Mouse (Mus musculus) heart, adult 2 months (tissue): ENCODE measurements at regions not wholly inside any gene's neighbourhood (a gene's known extent, or its start where the extent isn't known, plus 50 kb on each side); places are given as distances from the start of the nearest gene placed in this dataset.

Experiments
- DNase-seq, 2 experiments: peaks; one replicate each; pipeline ENCODE4 v3.0.0; 2021
- H3K27ac ChIP-seq: fragments of 200-600 bp; 2 replicates; pipeline ENCODE4 v1.8.1; 2022
- H3K27me3 ChIP-seq: fragments of 200-500 bp; 2 replicates; pipeline ENCODE4 v1.6.1; 2012; ENCODE audit warnings: mild to moderate bottlenecking, low read length, inconsistent platforms, mixed read lengths; ENCODE audit not compliant: control insufficient read depth, insufficient read depth
- H3K36me3 ChIP-seq: fragments of 200-500 bp; 2 replicates; pipeline ENCODE4 v1.6.1; 2012; ENCODE audit warnings: low read length, inconsistent platforms; ENCODE audit not compliant: control insufficient read depth, insufficient read depth
- H3K4me1 ChIP-seq: fragments of 200-500 bp; 2 replicates; pipeline ENCODE4 v1.6.1; 2011; ENCODE audit warnings: low read length; ENCODE audit not compliant: control insufficient read depth, insufficient read depth
- H3K4me3 ChIP-seq: fragments of 200-600 bp; 2 replicates; pipeline ENCODE4 v1.8.1; 2022
- H3K79me2 ChIP-seq: fragments of 200-500 bp; replicated peaks from 2 replicates; pipeline ENCODE4 v1.6.1; 2012; ENCODE audit warnings: mild to moderate bottlenecking, inconsistent platforms, low read length, moderate library complexity, mixed read lengths; ENCODE audit not compliant: control insufficient read depth, insufficient read depth
- H3K9ac ChIP-seq: fragments of 200-500 bp; 2 replicates; pipeline ENCODE4 v1.6.1; 2012; ENCODE audit warnings: low read depth, mild to moderate bottlenecking, control low read depth, inconsistent platforms, low read length, mixed read lengths
- CTCF ChIP-seq: fragments of 200-600 bp; IDR thresholded peaks from 2 replicates; pipeline ENCODE4 v1.8.1; 2022; ENCODE audit warnings: antibody characterized with exemption, mild to moderate bottlenecking, moderate library complexity
- EP300 ChIP-seq: fragments of 200-500 bp; IDR thresholded peaks from 2 replicates; pipeline ENCODE4 v1.6.1; 2011; ENCODE audit warnings: low read depth, low read length, control low read depth; ENCODE audit not compliant: insufficient read depth
- POLR2A ChIP-seq: fragments of 200-500 bp; IDR thresholded peaks from 2 replicates; pipeline ENCODE4 v1.6.1; 2011; ENCODE audit warnings: mild to moderate bottlenecking, low read depth, low read length, control low read depth; ENCODE audit not compliant: insufficient read depth
- WGBS: fragments of 180-500 bp; shearing (Covaris S2); methylation state at CpG from one replicate; pipeline ENCODE4 v1.1.7; 2018; 5-methylcytosine and 5-hydroxymethylcytosine counted together
- intact Hi-C: fragments of 180-260 bp; cut with DNase I; formaldehyde crosslinking; loops from one replicate; pipeline ENCODE4 v1.15.1; 2025

- H3K27ac ChIP-seq = no peak overlapping the region
- TF ChIP-seq CTCF = no peak
- no peak for TF ChIP-seq EP300
- TF ChIP-seq POLR2A = no peak
- no peak for DNase-seq
- no peaks in the 10 kb centered on the region for H3K36me3 ChIP-seq
- WGBS = 15% methylated on average over 5 of the region's 5 CpGs
- no peaks in the 10 kb centered on the region for H3K4me1 ChIP-seq
- intact Hi-C loops = no loop called here
- no peak overlapping the region for H3K4me3 ChIP-seq
- H3K27me3 ChIP-seq = no peaks in the 10 kb centered on the region; the same call in 1 of the 2 replicates
- no peaks in the 10 kb centered on the region for H3K79me2 ChIP-seq
- no peak overlapping the region for H3K9ac ChIP-seq
Measured at GRCm38 (mm10) chr2:178724228-178724627, 293.9 kb downstream of the Cdh26 start.

- no peaks in the 10 kb centered on the region; the same call in 1 of the 2 replicates for H3K27me3 ChIP-seq
- H3K27ac ChIP-seq = no peak overlapping the region
- WGBS = 11% methylated on average over 17 of the region's 17 CpGs
- H3K9ac ChIP-seq = no peak overlapping the region
- intact Hi-C loops = no loop called here
- H3K4me3 ChIP-seq = no peak overlapping the region
- no peaks in the 10 kb centered on the region for H3K4me1 ChIP-seq
- H3K79me2 ChIP-seq = no peaks in the 10 kb centered on the region
- DNase-seq = no peak
- H3K36me3 ChIP-seq = no peaks in the 10 kb centered on the region
- no peak for TF ChIP-seq POLR2A
Measured at GRCm38 (mm10) chr2:178727930-178728793, 297.8 kb downstream of the Cdh26 start.

- TF ChIP-seq CTCF (no peak), EP300 (no peak), POLR2A (no peak)
- DNase-seq = no peak
Measured at GRCm38 (mm10) chr2:178728794-178729120, 298.4 kb downstream of the Cdh26 start.

GRCm38 (mm10) chr2:178735099-178735498 is 304.8 kb downstream of the Cdh26 start:
- H3K36me3 ChIP-seq = no peaks in the 10 kb centered on the region
- no peaks in the 10 kb centered on the region for H3K27me3 ChIP-seq
- WGBS = 3% methylated on average over 2 of the region's 2 CpGs
- intact Hi-C loops = no loop called here
- no peaks in the 10 kb centered on the region for H3K4me1 ChIP-seq
- no peak overlapping the region for H3K4me3 ChIP-seq
- no peak overlapping the region for H3K9ac ChIP-seq
- no peak overlapping the region for H3K27ac ChIP-seq
- H3K79me2 ChIP-seq = no peaks in the 10 kb centered on the region
- no peak for DNase-seq
- TF ChIP-seq EP300 (no peak), POLR2A (no peak), CTCF (no peak)

More at GRCm38 (mm10) chr2:178728794-178729120, 298.4 kb downstream of the Cdh26 start:
- Histone ChIP-seq H3K36me3 (no peaks in the 10 kb centered on the region), H3K27ac (no peak overlapping the region), H3K9ac (no peak overlapping the region), H3K4me1 (no peaks in the 10 kb centered on the region), H3K4me3 (no peak overlapping the region), H3K27me3 (no peaks in the 10 kb centered on the region; the same call in 1 of the 2 replicates), H3K79me2 (no peaks in the 10 kb centered on the region)
- intact Hi-C loops = no loop called here
- WGBS = 6% methylated on average over 7 of the region's 7 CpGs

GRCm38 (mm10) chr2:178744617-178745016 is 314.3 kb downstream of the Cdh26 start:
- Histone ChIP-seq H3K4me3 (no peak overlapping the region), H3K27me3 (no peaks in the 10 kb centered on the region), H3K27ac (no peak overlapping the region), H3K79me2 (no peaks in the 10 kb centered on the region), H3K9ac (no peak overlapping the region), H3K36me3 (no peaks in the 10 kb centered on the region), H3K4me1 (no peaks in the 10 kb centered on the region)
- intact Hi-C loops = no loop called here
- no peak for DNase-seq
- TF ChIP-seq CTCF (0 out of 2 replicates have a peak, but pooled peaks have one; percentile 12), POLR2A (no peak), EP300 (no peak)
- 54% methylated on average over 4 of the region's 4 CpGs for WGBS

GRCm38 (mm10) chr2:178745296-178746015 is 315.1 kb downstream of the Cdh26 start:
- intact Hi-C loops = no loop called here
- Histone ChIP-seq H3K27me3 (no peaks in the 10 kb centered on the region), H3K9ac (no peak overlapping the region), H3K4me3 (no peak overlapping the region), H3K27ac (no peak overlapping the region), H3K4me1 (no peaks in the 10 kb centered on the region), H3K36me3 (no peaks in the 10 kb centered on the region), H3K79me2 (no peaks in the 10 kb centered on the region)
- no peak for TF ChIP-seq POLR2A
- no peak for TF ChIP-seq CTCF
- no peak for TF ChIP-seq EP300
- DNase-seq = no peak
- 75% methylated on average over 14 of the region's 14 CpGs for WGBS
